Mouse (Mus musculus) hindbrain, postnatal 0 days (tissue): ENCODE data around the gene Arxes2. TPM values are rescaled to one million over a fixed set of nuclear protein-coding genes. Genes with fewer than 3 reads are reported as not detected.
"Not testable (repeated sequence)": the region's sequence is repeated elsewhere in the genome, so short reads cannot be mapped to it uniquely, and the experiment has no call there.

Experiments
- ATAC-seq: fragments of 200-750 bp; cut with Nextera tagmentation; 2 replicates; pipeline ENCODE4 v1.8.0; 2017; ENCODE audit warnings: mild to moderate bottlenecking, moderate TSS enrichment, moderate library complexity
- DNase-seq: peaks from one replicate; pipeline ENCODE4 v3.0.0-alpha.2; 2015; ENCODE audit warnings: low spot score
- H3K27ac ChIP-seq: fragments of 300-500 bp; sonication (generic); 2 replicates; pipeline ENCODE4 v1.5.1; 2014; ENCODE audit warnings: mild to moderate bottlenecking
- H3K27me3 ChIP-seq: fragments of 300-500 bp; sonication (generic); 2 replicates; pipeline ENCODE4 v1.6.1; 2014; ENCODE audit warnings: low read length, mixed read lengths; ENCODE audit not compliant: insufficient read depth
- H3K36me3 ChIP-seq: fragments of 300-500 bp; sonication (generic); 2 replicates; pipeline ENCODE4 v1.6.1; 2014; ENCODE audit warnings: low read length, mixed read lengths; ENCODE audit not compliant: insufficient read depth
- H3K4me1 ChIP-seq: fragments of 300-500 bp; sonication (generic); 2 replicates; pipeline ENCODE4 v1.6.1; 2014; ENCODE audit warnings: antibody characterized with exemption, low read length, mixed read lengths; ENCODE audit not compliant: insufficient read depth
- H3K4me2 ChIP-seq: fragments of 300-500 bp; sonication (generic); 2 replicates; pipeline ENCODE4 v1.6.1; 2014; ENCODE audit warnings: low read depth, mild to moderate bottlenecking, low read length, moderate library complexity, mixed read lengths
- H3K4me3 ChIP-seq: fragments of 300-500 bp; sonication (generic); 2 replicates; pipeline ENCODE4 v1.5.1; 2014; ENCODE audit warnings: low read length
- H3K9ac ChIP-seq: fragments of 300-500 bp; sonication (generic); replicated peaks from 2 replicates; pipeline ENCODE4 v1.6.1; 2014; ENCODE audit warnings: mild to moderate bottlenecking, low read length, moderate library complexity, mixed read lengths
- H3K9me3 ChIP-seq: fragments of 300-500 bp; sonication (generic); 2 replicates; pipeline ENCODE4 v1.6.1; 2016; ENCODE audit warnings: low read length, mixed read lengths
- CTCF ChIP-seq: IDR thresholded peaks from 2 replicates; pipeline ENCODE4 v1.5.1; 2016; ENCODE audit warnings: antibody characterized with exemption, control low read depth, low read depth
- WGBS: fragments of 180-500 bp; shearing (Covaris S2); extraction: QIAGEN DNeasy Blood & Tissue Kit; methylation state at CpG from one replicate; pipeline ENCODE4 v1.1.7; 2014; 5-methylcytosine and 5-hydroxymethylcytosine counted together
- polyA plus RNA-seq: library from polyadenylated mRNA; unstranded; fragments of >200 nt; fragmentation: Nextera tagmentation; extraction: Ambion mirVana; gene quantifications from 2 replicates; pipeline ENCODE4 v1.2.1, GENCODE M21; 2015
- total RNA-seq: library from RNA; depleted of rRNA; stranded (reverse); fragments of >200 nt; gene quantifications from 2 replicates; pipeline ENCODE4 v1.2.3, GENCODE M21; 2014; rRNA removed

Gene Arxes2
- total RNA-seq (168 and 177 TPM in 2 replicates), polyA plus RNA-seq (312 and 317 TPM in 2 replicates)

- 21% methylated on average over 10 of the region's 39 CpGs for WGBS
- not testable (repeated sequence) for H3K27me3 ChIP-seq, H3K9me3 ChIP-seq, DNase-seq, H3K4me1 ChIP-seq, H3K9ac ChIP-seq, H3K36me3 ChIP-seq
- peak within 1 kb of the TSS; percentile 60 for H3K27ac ChIP-seq
- H3K4me3 ChIP-seq: peak within 1 kb of the TSS; percentile 33
- peak within 1 kb of the TSS; percentile 49 for H3K4me2 ChIP-seq
- ATAC-seq: peak; percentile 97
These were observed at the start of gene Arxes2 for GRCm38 (mm10) chrX:135993664-135994119. Gene Arxes2 (plus strand): TSS chrX:135993824.

GRCm38 (mm10) chrX:135948699-135949437 lies 44.8 kb upstream of the Arxes2 start:
- no peaks in the 10 kb centered on the region for H3K9me3 ChIP-seq
- DNase-seq (peak; percentile 44), ATAC-seq (peak; percentile 71)
- H3K4me3 ChIP-seq: no peak overlapping the region
- H3K4me1 ChIP-seq: no peaks in the 10 kb centered on the region
- H3K4me2 ChIP-seq: no peak overlapping the region
- H3K27ac ChIP-seq: peak overlapping the region; percentile 45
- H3K27me3 ChIP-seq: no peaks in the 10 kb centered on the region
- 36% methylated on average over 1 of the region's 1 CpGs for WGBS
- no peaks in the 10 kb centered on the region for H3K36me3 ChIP-seq
- no peak for TF ChIP-seq CTCF
- no peak overlapping the region for H3K9ac ChIP-seq

- H3K36me3 ChIP-seq: no peaks in the 10 kb centered on the region
- 63% methylated on average over 1 of the region's 1 CpGs for WGBS
- no peak overlapping the region for H3K9ac ChIP-seq
- no peaks in the 10 kb centered on the region for H3K27me3 ChIP-seq
- ATAC-seq (0 out of 2 replicates have a peak, but pooled peaks have one; percentile 70), DNase-seq (peak; percentile 61)
- no peaks in the 10 kb centered on the region for H3K9me3 ChIP-seq
- no peaks in the 10 kb centered on the region for H3K4me1 ChIP-seq
- TF ChIP-seq CTCF: no peak
- no peak overlapping the region for H3K4me3 ChIP-seq
- peak overlapping the region; percentile 60; the same call in 1 of the 2 replicates for H3K27ac ChIP-seq
- no peak overlapping the region for H3K4me2 ChIP-seq
These were observed 36.5 kb upstream of the Arxes2 start for GRCm38 (mm10) chrX:135956988-135957690.

- DNase-seq (peak; percentile 20), ATAC-seq (peak; percentile 63)
- Histone ChIP-seq H3K4me2 (no peak overlapping the region), H3K4me1 (no peaks in the 10 kb centered on the region), H3K27ac (peak overlapping the region; percentile 60), H3K9me3 (no peaks in the 10 kb centered on the region), H3K9ac (no peak overlapping the region), H3K4me3 (no peak overlapping the region), H3K27me3 (no peaks in the 10 kb centered on the region), H3K36me3 (no peaks in the 10 kb centered on the region)
- TF ChIP-seq CTCF: no peak
- WGBS: 55% methylated on average over 2 of the region's 2 CpGs
These were observed 35.9 kb upstream of the Arxes2 start for GRCm38 (mm10) chrX:135957691-135958081.

GRCm38 (mm10) chrX:135958589-135959225 lies 34.9 kb upstream of the Arxes2 start:
- Histone ChIP-seq H3K27me3 (no peaks in the 10 kb centered on the region), H3K36me3 (no peaks in the 10 kb centered on the region), H3K9ac (no peak overlapping the region), H3K4me2 (no peak overlapping the region), H3K27ac (0 out of 2 replicates have a peak overlapping the region, but pooled peaks have one; percentile 60), H3K4me1 (no peaks in the 10 kb centered on the region), H3K4me3 (no peak overlapping the region), H3K9me3 (no peaks in the 10 kb centered on the region)
- no peak for DNase-seq
- no peak for ATAC-seq
- 83% methylated on average over 7 of the region's 7 CpGs for WGBS
- TF ChIP-seq CTCF: no peak

- no peak for TF ChIP-seq CTCF
- no peaks in the 10 kb centered on the region for H3K27me3 ChIP-seq
- no peak overlapping the region for H3K4me3 ChIP-seq
- H3K9ac ChIP-seq: no peak overlapping the region
- no peak overlapping the region for H3K27ac ChIP-seq
- WGBS: 82% methylated on average over 4 of the region's 4 CpGs
- H3K9me3 ChIP-seq: no peaks in the 10 kb centered on the region
- ATAC-seq (no peak), DNase-seq (no peak)
- no peaks in the 10 kb centered on the region for H3K4me1 ChIP-seq
- no peak overlapping the region for H3K4me2 ChIP-seq
- H3K36me3 ChIP-seq: no peaks in the 10 kb centered on the region
These were observed 34.1 kb upstream of the Arxes2 start for GRCm38 (mm10) chrX:135959536-135959935.
